Mouse (Mus musculus) stomach, postnatal 0 days (tissue): ENCODE measurements around the gene Aars. TPM values are rescaled to one million over a fixed set of nuclear protein-coding genes. Genes with fewer than 3 reads are reported as not detected.
A peak's percentile ranks its signal among the peaks of the same experiment; 100 is the strongest.
"Not testable (repeated sequence)": the region's sequence is repeated elsewhere in the genome, so short reads cannot be mapped to it uniquely, and the experiment has no call there.

Source experiments
- ATAC-seq: fragments of 200-750 bp; cut with Nextera tagmentation; 2 replicates; pipeline ENCODE4 v1.8.0; 2017; ENCODE audit not compliant: low FRiP score, low TSS enrichment
- DNase-seq: peaks from one replicate; pipeline ENCODE4 v3.0.0-alpha.2; 2016; ENCODE audit warnings: low spot score
- H3K27ac ChIP-seq: fragments of 300-500 bp; sonication (generic); replicated peaks from 2 replicates; pipeline ENCODE4 v1.5.1; 2014; ENCODE audit warnings: mild to moderate bottlenecking, control low read depth
- H3K27me3 ChIP-seq: fragments of 300-500 bp; sonication (generic); 2 replicates; pipeline ENCODE4 v1.6.1; 2014; ENCODE audit warnings: low read length; ENCODE audit not compliant: control insufficient read depth, insufficient read depth
- H3K36me3 ChIP-seq: fragments of 300-500 bp; sonication (generic); 2 replicates; pipeline ENCODE4 v1.6.1; 2014; ENCODE audit warnings: low read length, mixed read lengths; ENCODE audit not compliant: control insufficient read depth, insufficient read depth
- H3K4me1 ChIP-seq: fragments of 300-500 bp; sonication (generic); replicated peaks from 2 replicates; pipeline ENCODE4 v1.6.1; 2014; ENCODE audit warnings: antibody characterized with exemption; ENCODE audit not compliant: control insufficient read depth, insufficient read depth
- H3K4me2 ChIP-seq: fragments of 300-500 bp; sonication (generic); replicated peaks from 2 replicates; pipeline ENCODE4 v1.6.1; 2014; ENCODE audit warnings: low read depth, mild to moderate bottlenecking, control low read depth, moderate library complexity
- H3K4me3 ChIP-seq: fragments of 300-500 bp; sonication (generic); 2 replicates; pipeline ENCODE4 v1.5.1; 2014; ENCODE audit warnings: low read depth, low read length, control low read depth
- H3K9ac ChIP-seq: fragments of 300-500 bp; sonication (generic); 2 replicates; pipeline ENCODE4 v1.6.1; 2014; ENCODE audit warnings: mild to moderate bottlenecking, low read length, control low read depth, mixed read lengths
- H3K9me3 ChIP-seq: fragments of 300-500 bp; sonication (generic); 2 replicates; pipeline ENCODE4 v1.6.1; 2016; ENCODE audit warnings: low read length; ENCODE audit not compliant: control insufficient read depth
- CTCF ChIP-seq: IDR thresholded peaks from 2 replicates; pipeline ENCODE4 v1.5.1; 2016; ENCODE audit warnings: antibody characterized with exemption, low read depth, mild to moderate bottlenecking, moderate library complexity
- EP300 ChIP-seq: optimal IDR thresholded peaks from 2 replicates; pipeline ENCODE3; 2016; ENCODE audit warnings: antibody characterized with exemption
- WGBS: fragments of 180-500 bp; shearing (Covaris S2); extraction: QIAGEN DNeasy Blood & Tissue Kit; methylation state at CpG from one replicate; pipeline ENCODE4 v1.1.7; 2014; 5-methylcytosine and 5-hydroxymethylcytosine counted together
- polyA plus RNA-seq: library from polyadenylated mRNA; unstranded; fragments of >200 nt; fragmentation: Nextera tagmentation; extraction: Ambion mirVana; gene quantifications from 2 replicates; pipeline ENCODE4 v1.2.1, GENCODE M21; 2015

The Aars gene
- polyA plus RNA-seq: 27.4 and 28.8 TPM in 2 replicates

- Histone ChIP-seq H3K27me3 (no peaks in the 10 kb centered on the region), H3K9ac (peak within 1 kb of the TSS; percentile 72), H3K36me3 (peaks cover 5% of the 10 kb centered on the region; the same call in 1 of the 2 replicates), H3K27ac (peak within 1 kb of the TSS; percentile 75), H3K4me1 (no peaks in the 10 kb centered on the region), H3K4me2 (peak within 1 kb of the TSS; percentile 72), H3K9me3 (no peaks in the 10 kb centered on the region), H3K4me3 (peak within 1 kb of the TSS; percentile 67)
- DNase-seq (no peak), ATAC-seq (no peak)
- TF ChIP-seq CTCF: no peak
- TF ChIP-seq EP300: no peak
- WGBS: 89% methylated on average over 7 of the region's 7 CpGs
These were observed at the start of gene Aars for GRCm38 (mm10) chr8:111032916-111033315. Gene Aars, plus strand, starts transcription at chr8:111033144.

GRCm38 (mm10) chr8:110987805-110988744, 44.9 kb upstream of the Aars start:
- DNase-seq (no peak), ATAC-seq (no peak)
- Histone ChIP-seq H3K4me1 (no peaks in the 10 kb centered on the region), H3K27ac (no peak overlapping the region), H3K36me3 (peaks cover 33% of the 10 kb centered on the region), H3K4me2 (no peak overlapping the region), H3K9ac (no peak overlapping the region), H3K4me3 (no peak overlapping the region), H3K9me3 (no peaks in the 10 kb centered on the region), H3K27me3 (no peaks in the 10 kb centered on the region)
- WGBS: 83% methylated on average over 8 of the region's 8 CpGs
- TF ChIP-seq CTCF: no peak
- TF ChIP-seq EP300: no peak

- H3K36me3 ChIP-seq: peaks cover 28% of the 10 kb centered on the region
- H3K27ac ChIP-seq: no peak overlapping the region
These were observed 42.9 kb upstream of the Aars start for GRCm38 (mm10) chr8:110990017-110990416.

GRCm38 (mm10) chr8:110996641-110997430, 36.1 kb upstream of the Aars start:
- 30% methylated on average over 16 of the region's 16 CpGs for WGBS
- Histone ChIP-seq H3K9me3 (no peaks in the 10 kb centered on the region), H3K4me2 (peak overlapping the region; percentile 73), H3K27ac (peak overlapping the region; percentile 84), H3K4me1 (no peaks in the 10 kb centered on the region), H3K27me3 (no peaks in the 10 kb centered on the region), H3K36me3 (no peaks in the 10 kb centered on the region; the same call in 1 of the 2 replicates), H3K4me3 (peak overlapping the region; percentile 89), H3K9ac (peak overlapping the region; percentile 88)
- DNase-seq (no peak), ATAC-seq (no peak)
- TF ChIP-seq CTCF (no peak), EP300 (no peak)

More at GRCm38 (mm10) chr8:110990017-110990416, 42.9 kb upstream of the Aars start:
- Histone ChIP-seq H3K4me1 (no peaks in the 10 kb centered on the region), H3K9me3 (no peaks in the 10 kb centered on the region), H3K27me3 (no peaks in the 10 kb centered on the region), H3K9ac (no peak overlapping the region), H3K4me2 (no peak overlapping the region), H3K4me3 (no peak overlapping the region)
- WGBS: 85% methylated on average over 9 of the region's 9 CpGs
- ATAC-seq (no peak), DNase-seq (no peak)
- no peak for TF ChIP-seq CTCF
- TF ChIP-seq EP300: no peak

- DNase-seq (peak; percentile 91), ATAC-seq (peak; percentile 94)
- TF ChIP-seq EP300 (no peak), CTCF (peak; percentile 55)
- H3K4me2 ChIP-seq: peak within 1 kb of the TSS; percentile 73
- no peaks in the 10 kb centered on the region for H3K27me3 ChIP-seq
- WGBS: 3% methylated on average over 58 of the region's 58 CpGs
- H3K4me1 ChIP-seq: no peaks in the 10 kb centered on the region
- H3K27ac ChIP-seq: peak within 1 kb of the TSS; percentile 84
- H3K4me3 ChIP-seq: peak within 1 kb of the TSS; percentile 89
- H3K9me3 ChIP-seq: no peaks in the 10 kb centered on the region
- no peaks in the 10 kb centered on the region for H3K36me3 ChIP-seq
- peak within 1 kb of the TSS; percentile 88 for H3K9ac ChIP-seq
These were observed 35.1 kb upstream of the Aars start, which contains the start of gene Ddx19a for GRCm38 (mm10) chr8:110997547-110998531. Gene Ddx19a, minus strand, starts transcription at chr8:110997800.

- not testable (repeated sequence) for H3K9ac ChIP-seq, H3K9me3 ChIP-seq, H3K36me3 ChIP-seq, H3K27me3 ChIP-seq, ATAC-seq, H3K4me1 ChIP-seq, H3K4me3 ChIP-seq, DNase-seq, H3K4me2 ChIP-seq, H3K27ac ChIP-seq
- WGBS: 89% methylated on average over 8 of the region's 10 CpGs
These were observed 22.5 kb upstream of the Aars start for GRCm38 (mm10) chr8:111010230-111010991.

- not testable (repeated sequence) for H3K4me3 ChIP-seq
These were observed 6.3 kb upstream of the Aars start for GRCm38 (mm10) chr8:111026609-111027008.

More at GRCm38 (mm10) chr8:111026609-111027008, 6.3 kb upstream of the Aars start:
- not testable (repeated sequence) for H3K9ac ChIP-seq, H3K4me1 ChIP-seq, H3K27me3 ChIP-seq, H3K36me3 ChIP-seq, ATAC-seq, H3K9me3 ChIP-seq, DNase-seq, H3K4me2 ChIP-seq, H3K27ac ChIP-seq
- WGBS: 100% methylated on average over 1 of the region's 2 CpGs
